Mouse (Mus musculus) intestine, embryonic 14.5 days (tissue): Measurements from ENCODE around the gene Rdh8. TPM values are rescaled to one million over a fixed set of nuclear protein-coding genes. Genes with fewer than 3 reads are reported as not detected.

Experiments used
- ATAC-seq: fragments of 200-750 bp; cut with Nextera tagmentation; replicated peaks from 2 replicates; pipeline ENCODE4 v1.8.0; 2017; ENCODE audit warnings: low read depth, moderate number of reproducible peaks, moderate TSS enrichment, moderate library complexity; ENCODE audit not compliant: low FRiP score, low TSS enrichment
- DNase-seq: peaks from one replicate; pipeline ENCODE4 v3.0.0-alpha.2; 2018; ENCODE audit warnings: low spot score
- H3K27ac ChIP-seq: fragments of 300-500 bp; sonication (generic); 2 replicates; pipeline ENCODE4 v1.5.1; 2014; ENCODE audit warnings: low read depth, mild to moderate bottlenecking, control low read depth
- H3K27me3 ChIP-seq: fragments of 300-500 bp; sonication (generic); replicated peaks from 2 replicates; pipeline ENCODE4 v1.6.1; 2014; ENCODE audit warnings: low read length, control low read depth; ENCODE audit not compliant: control insufficient read depth, insufficient read depth
- H3K36me3 ChIP-seq: fragments of 300-500 bp; sonication (generic); 2 replicates; pipeline ENCODE4 v1.6.1; 2014; ENCODE audit warnings: low read length, control low read depth; ENCODE audit not compliant: control insufficient read depth, insufficient read depth
- H3K4me1 ChIP-seq: fragments of 300-500 bp; sonication (generic); replicated peaks from 2 replicates; pipeline ENCODE4 v1.6.1; 2014; ENCODE audit warnings: low read length, control low read depth, mixed read lengths; ENCODE audit not compliant: control insufficient read depth, insufficient read depth
- H3K4me2 ChIP-seq: fragments of 300-500 bp; sonication (generic); 2 replicates; pipeline ENCODE4 v1.6.1; 2014; ENCODE audit warnings: low read length
- H3K4me3 ChIP-seq: fragments of 300-500 bp; sonication (generic); 2 replicates; pipeline ENCODE4 v1.5.1; 2014; ENCODE audit warnings: low read depth, low read length, control low read depth, mixed read lengths
- H3K9ac ChIP-seq: fragments of 300-500 bp; sonication (generic); 2 replicates; pipeline ENCODE4 v1.6.1; 2014; ENCODE audit warnings: mild to moderate bottlenecking, low read length
- H3K9me3 ChIP-seq: fragments of 300-500 bp; sonication (generic); 2 replicates; pipeline ENCODE4 v1.6.1; 2016; ENCODE audit warnings: low read length, control low read depth; ENCODE audit not compliant: control insufficient read depth
- WGBS: fragments of 180-500 bp; shearing (Covaris S2); extraction: QIAGEN DNeasy Blood & Tissue Kit; methylation state at CpG from one replicate; pipeline ENCODE4 v1.1.7; 2014; 5-methylcytosine and 5-hydroxymethylcytosine counted together
- polyA plus RNA-seq: library from polyadenylated mRNA; unstranded; fragments of >200 nt; fragmentation: Nextera tagmentation; extraction: Ambion mirVana; gene quantifications from 2 replicates; pipeline ENCODE4 v1.2.1, GENCODE M21; 2014

The Rdh8 gene
- polyA plus RNA-seq, 1 experiment from 2014 or later: not detected

GRCm38 (mm10) chr9:20842670-20843069 is 24.4 kb downstream of the Rdh8 start:
- Histone ChIP-seq H3K9me3 (no peaks in the 10 kb centered on the region), H3K36me3 (no peaks in the 10 kb centered on the region), H3K4me3 (no peak overlapping the region), H3K27me3 (no peaks in the 10 kb centered on the region), H3K4me1 (no peaks in the 10 kb centered on the region), H3K4me2 (no peak overlapping the region), H3K9ac (no peak overlapping the region), H3K27ac (no peak overlapping the region)
- ATAC-seq (no peak), DNase-seq (no peak)
- WGBS: 25% methylated on average over 2 of the region's 2 CpGs

GRCm38 (mm10) chr9:20850179-20850578 is 31.9 kb downstream of the Rdh8 start:
- 73% methylated on average over 2 of the region's 2 CpGs for WGBS
- no peaks in the 10 kb centered on the region for H3K36me3 ChIP-seq
- no peak overlapping the region for H3K9ac ChIP-seq
- H3K4me2 ChIP-seq: no peak overlapping the region
- H3K27ac ChIP-seq: no peak overlapping the region
- ATAC-seq (no peak), DNase-seq (no peak)
- no peaks in the 10 kb centered on the region for H3K9me3 ChIP-seq
- H3K27me3 ChIP-seq: no peaks in the 10 kb centered on the region
- no peaks in the 10 kb centered on the region for H3K4me1 ChIP-seq
- no peak overlapping the region for H3K4me3 ChIP-seq

GRCm38 (mm10) chr9:20857131-20857530 is 38.8 kb downstream of the Rdh8 start:
- Histone ChIP-seq H3K27me3 (no peaks in the 10 kb centered on the region), H3K9ac (no peak overlapping the region), H3K36me3 (no peaks in the 10 kb centered on the region), H3K27ac (no peak overlapping the region), H3K4me2 (no peak overlapping the region), H3K4me3 (no peak overlapping the region), H3K4me1 (no peaks in the 10 kb centered on the region), H3K9me3 (no peaks in the 10 kb centered on the region)
- ATAC-seq (no peak), DNase-seq (peak; percentile 91)
- WGBS: 7% methylated on average over 6 of the region's 6 CpGs

GRCm38 (mm10) chr9:20859926-20860325 is 41.6 kb downstream of the Rdh8 start:
- no peak overlapping the region for H3K9ac ChIP-seq
- H3K27ac ChIP-seq: no peak overlapping the region
- no peaks in the 10 kb centered on the region for H3K27me3 ChIP-seq
- no peaks in the 10 kb centered on the region for H3K9me3 ChIP-seq
- no peaks in the 10 kb centered on the region for H3K4me1 ChIP-seq
- DNase-seq (no peak), ATAC-seq (no peak)
- 47% methylated on average over 6 of the region's 6 CpGs for WGBS
- H3K36me3 ChIP-seq: no peaks in the 10 kb centered on the region
- H3K4me3 ChIP-seq: no peak overlapping the region
- H3K4me2 ChIP-seq: no peak overlapping the region

GRCm38 (mm10) chr9:20861821-20862220 is 43.5 kb downstream of the Rdh8 start:
- no peaks in the 10 kb centered on the region for H3K36me3 ChIP-seq
- H3K9ac ChIP-seq: no peak overlapping the region
- H3K4me1 ChIP-seq: no peaks in the 10 kb centered on the region
- ATAC-seq (no peak), DNase-seq (peak; percentile 61)
- H3K4me2 ChIP-seq: no peak overlapping the region
- H3K27ac ChIP-seq: no peak overlapping the region
- H3K4me3 ChIP-seq: no peak overlapping the region
- no peaks in the 10 kb centered on the region for H3K9me3 ChIP-seq
- 11% methylated on average over 4 of the region's 4 CpGs for WGBS
- peaks cover 4% of the 10 kb centered on the region; the same call in 1 of the 2 replicates for H3K27me3 ChIP-seq

GRCm38 (mm10) chr9:20862225-20862624 is 43.9 kb downstream of the Rdh8 start:
- no peak overlapping the region for H3K4me3 ChIP-seq
- H3K27ac ChIP-seq: no peak overlapping the region
- DNase-seq (no peak), ATAC-seq (no peak)
- H3K27me3 ChIP-seq: peaks cover 5% of the 10 kb centered on the region; the same call in 1 of the 2 replicates
- H3K4me2 ChIP-seq: no peak overlapping the region
- H3K9ac ChIP-seq: no peak overlapping the region
- no peaks in the 10 kb centered on the region for H3K36me3 ChIP-seq
- H3K4me1 ChIP-seq: no peaks in the 10 kb centered on the region
- 51% methylated on average over 4 of the region's 4 CpGs for WGBS
- no peaks in the 10 kb centered on the region for H3K9me3 ChIP-seq

GRCm38 (mm10) chr9:20866879-20867278 is 48.6 kb downstream of the Rdh8 start:
- Histone ChIP-seq H3K27me3 (peaks cover 35% of the 10 kb centered on the region), H3K36me3 (no peaks in the 10 kb centered on the region), H3K4me1 (no peaks in the 10 kb centered on the region), H3K4me3 (no peak overlapping the region), H3K9ac (no peak overlapping the region), H3K4me2 (no peak overlapping the region), H3K9me3 (no peaks in the 10 kb centered on the region), H3K27ac (no peak overlapping the region)
- DNase-seq (no peak), ATAC-seq (no peak)
- 55% methylated on average over 3 of the region's 3 CpGs for WGBS

GRCm38 (mm10) chr9:20868448-20869001 is 50.2 kb downstream of the Rdh8 start, which contains the start of gene A230050P20Rik:
TSS of gene A230050P20Rik (plus strand) at chr9:20868642.
- Histone ChIP-seq H3K9ac (peak within 1 kb of the TSS; percentile 42), H3K27me3 (peaks cover 35% of the 10 kb centered on the region), H3K4me3 (peak within 1 kb of the TSS; percentile 44), H3K9me3 (no peaks in the 10 kb centered on the region), H3K36me3 (no peaks in the 10 kb centered on the region; the same call in 1 of the 2 replicates), H3K4me1 (no peaks in the 10 kb centered on the region), H3K4me2 (peak within 1 kb of the TSS; percentile 64), H3K27ac (no peak within 1 kb of the TSS)
- ATAC-seq: peak; percentile 63
- WGBS: 8% methylated on average over 47 of the region's 53 CpGs
- peak; percentile 69 for DNase-seq

GRCm38 (mm10) chr9:20869246-20869645 is 50.9 kb downstream of the Rdh8 start:
- 3% methylated on average over 19 of the region's 19 CpGs for WGBS
- ATAC-seq: no peak

More at GRCm38 (mm10) chr9:20869246-20869645, 50.9 kb downstream of the Rdh8 start:
- no peak for DNase-seq
- Histone ChIP-seq H3K4me3 (peak overlapping the region; percentile 44), H3K9ac (peak overlapping the region; percentile 42), H3K27ac (no peak overlapping the region), H3K4me2 (peak overlapping the region; percentile 64), H3K36me3 (no peaks in the 10 kb centered on the region; the same call in 1 of the 2 replicates), H3K27me3 (peaks cover 35% of the 10 kb centered on the region), H3K4me1 (no peaks in the 10 kb centered on the region), H3K9me3 (no peaks in the 10 kb centered on the region)
